Mouse (Mus musculus) midbrain, embryonic 15.5 days (tissue): Measurements from ENCODE around the gene Vsx2. TPM values are rescaled to one million over a fixed set of nuclear protein-coding genes. Genes with fewer than 3 reads are reported as not detected.

ENCODE experiments used
- ATAC-seq: fragments of 200-750 bp; cut with Nextera tagmentation; replicated peaks from 2 replicates; pipeline ENCODE4 v1.8.0; 2017; ENCODE audit warnings: moderate TSS enrichment
- H3K27ac ChIP-seq: fragments of 300-500 bp; sonication (generic); 2 replicates; pipeline ENCODE4 v1.5.1; 2015; ENCODE audit warnings: mild to moderate bottlenecking, inconsistent platforms
- H3K27me3 ChIP-seq: fragments of 300-500 bp; sonication (generic); replicated peaks from 2 replicates; pipeline ENCODE4 v1.6.1; 2015; ENCODE audit warnings: inconsistent platforms
- H3K36me3 ChIP-seq: fragments of 300-500 bp; sonication (generic); replicated peaks from 2 replicates; pipeline ENCODE4 v1.6.1; 2015; ENCODE audit warnings: inconsistent platforms
- H3K4me1 ChIP-seq: fragments of 300-500 bp; sonication (generic); 2 replicates; pipeline ENCODE4 v1.6.1; 2015; ENCODE audit warnings: inconsistent platforms
- H3K4me2 ChIP-seq: fragments of 300-500 bp; sonication (generic); 2 replicates; pipeline ENCODE4 v1.6.1; 2015; ENCODE audit warnings: inconsistent platforms, mild to moderate bottlenecking, moderate library complexity
- H3K4me3 ChIP-seq: fragments of 300-500 bp; sonication (generic); 2 replicates; pipeline ENCODE4 v1.5.1; 2015; ENCODE audit warnings: mild to moderate bottlenecking, inconsistent platforms
- H3K9ac ChIP-seq: fragments of 300-500 bp; sonication (generic); 2 replicates; pipeline ENCODE4 v1.6.1; 2015; ENCODE audit warnings: mild to moderate bottlenecking, inconsistent platforms
- H3K9me3 ChIP-seq: fragments of 300-500 bp; sonication (generic); 2 replicates; pipeline ENCODE4 v1.6.1; 2016; ENCODE audit warnings: inconsistent platforms
- WGBS: fragments of 180-500 bp; shearing (Covaris S2); methylation state at CpG from one replicate; pipeline ENCODE4 v1.1.7; 2015; ENCODE audit warnings: mixed read lengths; 5-methylcytosine and 5-hydroxymethylcytosine counted together
- polyA plus RNA-seq: library from polyadenylated mRNA; unstranded; fragments of >200 nt; fragmentation: Nextera tagmentation; extraction: Ambion mirVana; gene quantifications from 2 replicates; pipeline ENCODE4 v1.2.1, GENCODE M21; 2015

The Vsx2 gene
- polyA plus RNA-seq, 1 experiment from 2014 or later = 1.7 TPM

DNA sequence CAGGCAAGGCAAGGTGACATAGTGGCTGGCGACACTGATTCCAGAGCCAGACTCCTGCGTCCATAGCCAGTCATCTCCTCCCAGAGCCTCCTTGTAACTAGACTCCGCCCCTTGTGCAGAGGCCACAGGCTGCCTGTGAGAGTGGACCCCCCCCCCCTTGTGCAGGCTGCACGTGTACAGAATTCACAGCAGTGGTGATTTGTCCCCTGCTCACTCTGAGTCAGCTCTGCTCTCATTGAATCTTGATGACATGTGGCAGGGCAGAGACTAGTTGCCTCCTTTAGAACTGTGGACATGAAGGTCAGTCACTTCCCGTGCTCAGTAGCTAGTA, 8.8 kb downstream of the Vsx2 start:
- H3K4me1 ChIP-seq = no peaks in the 10 kb centered on the region
- H3K9me3 ChIP-seq = no peaks in the 10 kb centered on the region
- H3K36me3 ChIP-seq = no peaks in the 10 kb centered on the region
- no peak for ATAC-seq
- no peak overlapping the region for H3K27ac ChIP-seq
- no peak overlapping the region for H3K4me2 ChIP-seq
- 38% methylated on average over 5 of the region's 5 CpGs for WGBS
- H3K27me3 ChIP-seq = peaks cover 34% of the 10 kb centered on the region
- no peak overlapping the region for H3K4me3 ChIP-seq
- H3K9ac ChIP-seq = no peak overlapping the region

GRCm38 (mm10) chr12:84581285-84581684, 11.7 kb downstream of the Vsx2 start:
- no peak for ATAC-seq
- no peaks in the 10 kb centered on the region for H3K36me3 ChIP-seq
- no peak overlapping the region for H3K4me3 ChIP-seq
- 91% methylated on average over 2 of the region's 2 CpGs for WGBS
- peaks cover 14% of the 10 kb centered on the region for H3K27me3 ChIP-seq
- H3K9me3 ChIP-seq = no peaks in the 10 kb centered on the region
- no peaks in the 10 kb centered on the region for H3K4me1 ChIP-seq
- no peak overlapping the region for H3K9ac ChIP-seq
- H3K4me2 ChIP-seq = no peak overlapping the region
- no peak overlapping the region for H3K27ac ChIP-seq

DNA sequence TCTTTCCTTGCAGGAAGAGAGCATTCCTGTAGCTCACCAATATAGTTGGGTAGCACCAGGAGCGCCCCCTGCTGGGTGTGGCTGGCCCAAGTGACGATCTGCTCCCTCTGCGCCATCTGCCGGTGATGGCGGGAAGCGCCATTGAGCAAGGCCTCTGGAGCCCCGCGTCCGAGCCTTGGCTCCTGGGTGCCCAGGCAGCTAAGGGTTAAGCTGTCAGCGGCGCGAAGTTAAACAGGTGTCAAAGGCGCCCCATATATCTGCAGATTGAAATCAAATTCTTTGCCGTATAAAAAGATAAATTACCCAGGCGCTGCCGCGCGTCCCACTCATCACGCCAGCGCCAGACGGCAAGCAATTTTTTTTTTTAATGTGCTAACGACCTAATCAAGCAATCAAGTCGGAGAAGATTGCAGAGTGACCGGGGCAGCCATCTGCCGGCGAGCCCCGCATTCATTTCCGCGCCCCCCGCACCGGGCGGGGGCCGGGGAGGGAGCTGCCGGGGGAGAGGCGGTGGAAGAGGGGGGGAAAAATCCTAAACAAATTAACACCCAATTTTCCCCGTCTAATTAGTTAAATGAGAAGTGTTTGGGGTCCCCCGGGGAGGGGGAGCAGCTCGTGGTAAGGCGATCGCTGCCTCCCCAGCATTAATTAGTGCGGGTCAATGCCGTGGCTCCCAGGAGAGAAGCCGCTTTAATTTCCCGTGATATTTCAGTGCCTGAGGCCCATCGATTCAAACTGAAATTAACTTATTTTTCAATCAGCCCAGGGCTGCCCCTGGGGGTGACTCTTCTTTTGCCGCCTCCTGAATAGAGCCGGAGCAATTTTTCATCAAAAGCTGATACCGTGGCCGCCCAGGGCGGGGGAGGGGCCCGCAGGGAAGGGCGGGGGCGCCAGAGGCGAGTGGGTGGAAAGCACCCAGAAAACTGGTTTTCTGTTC, 20.5 kb downstream of the Vsx2 start:
- under 1% methylated on average over 54 of the region's 54 CpGs for WGBS
- Histone ChIP-seq H3K4me1 (peaks cover 10% of the 10 kb centered on the region; the same call in 1 of the 2 replicates), H3K27ac (no peak overlapping the region), H3K9me3 (no peaks in the 10 kb centered on the region), H3K4me2 (peak overlapping the region; percentile 82), H3K9ac (peak overlapping the region; percentile 56), H3K27me3 (no peaks in the 10 kb centered on the region), H3K36me3 (no peaks in the 10 kb centered on the region), H3K4me3 (peak overlapping the region; percentile 47)
- ATAC-seq = peak; percentile 64

DNA sequence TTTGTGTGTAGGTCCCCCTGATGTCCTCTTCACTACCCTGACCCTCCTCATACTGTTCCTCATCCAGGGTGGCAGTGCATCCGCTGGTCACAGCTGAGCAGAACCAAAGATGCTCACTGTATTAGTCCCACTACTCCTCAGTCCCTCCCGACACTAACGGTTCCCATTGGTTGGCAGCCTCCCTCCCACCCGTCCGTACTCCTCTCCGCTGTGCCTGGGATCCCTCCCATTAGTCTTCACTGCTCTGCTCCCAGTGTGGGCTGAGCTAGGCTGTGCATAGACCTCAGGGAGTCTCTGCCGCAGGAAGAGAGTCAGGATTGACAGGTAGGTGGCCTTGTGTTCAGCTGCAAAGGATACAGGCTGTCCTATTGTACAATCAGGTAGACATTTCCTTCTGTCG, 28.8 kb downstream of the Vsx2 start:
- H3K36me3 ChIP-seq = no peaks in the 10 kb centered on the region
- no peaks in the 10 kb centered on the region for H3K27me3 ChIP-seq
- no peak overlapping the region for H3K4me2 ChIP-seq
- 21% methylated on average over 8 of the region's 8 CpGs for WGBS
- H3K27ac ChIP-seq = no peak overlapping the region
- no peaks in the 10 kb centered on the region for H3K4me1 ChIP-seq
- no peak overlapping the region for H3K4me3 ChIP-seq
- ATAC-seq = no peak
- no peaks in the 10 kb centered on the region for H3K9me3 ChIP-seq
- H3K9ac ChIP-seq = no peak overlapping the region

GRCm38 (mm10) chr12:84604001-84604400, 34.4 kb downstream of the Vsx2 start:
- H3K36me3 ChIP-seq = no peaks in the 10 kb centered on the region
- 85% methylated on average over 6 of the region's 7 CpGs for WGBS
- no peaks in the 10 kb centered on the region for H3K9me3 ChIP-seq
- no peak for ATAC-seq
- no peak overlapping the region for H3K4me3 ChIP-seq
- H3K27ac ChIP-seq = no peak overlapping the region
- no peak overlapping the region for H3K4me2 ChIP-seq
- H3K27me3 ChIP-seq = no peaks in the 10 kb centered on the region
- no peak overlapping the region for H3K9ac ChIP-seq
- no peaks in the 10 kb centered on the region for H3K4me1 ChIP-seq

- Histone ChIP-seq H3K9me3 (no peaks in the 10 kb centered on the region), H3K4me1 (no peaks in the 10 kb centered on the region), H3K4me2 (no peak overlapping the region), H3K27ac (no peak overlapping the region), H3K4me3 (no peak overlapping the region), H3K36me3 (no peaks in the 10 kb centered on the region), H3K9ac (no peak overlapping the region), H3K27me3 (no peaks in the 10 kb centered on the region)
- ATAC-seq = no peak
- WGBS = 74% methylated on average over 7 of the region's 7 CpGs
These were observed 36.3 kb downstream of the Vsx2 start for GRCm38 (mm10) chr12:84605860-84606259.

DNA sequence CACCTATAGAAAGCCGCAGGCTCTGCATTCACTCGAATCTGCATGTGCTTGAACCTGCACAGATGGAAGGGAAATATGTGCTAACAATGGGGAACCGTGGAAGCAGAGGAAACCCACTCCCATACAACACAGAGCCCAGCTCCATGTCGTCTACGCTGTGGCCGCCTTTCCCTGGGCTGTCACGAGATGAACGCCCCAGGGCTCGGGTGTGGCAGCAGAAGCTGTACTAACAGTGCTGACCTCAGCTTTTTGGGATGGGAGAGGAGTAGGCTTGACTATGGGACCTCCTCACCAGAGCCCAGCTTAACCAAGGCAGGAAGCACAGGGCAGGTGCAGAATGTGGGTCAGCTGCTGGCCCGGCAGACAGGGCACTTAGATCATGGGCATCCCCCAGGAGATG, 42.2 kb downstream of the Vsx2 start:
- H3K36me3 ChIP-seq = no peaks in the 10 kb centered on the region
- no peak overlapping the region for H3K4me3 ChIP-seq
- H3K4me2 ChIP-seq = no peak overlapping the region
- H3K9me3 ChIP-seq = no peaks in the 10 kb centered on the region
- H3K27ac ChIP-seq = no peak overlapping the region
- peaks cover 8% of the 10 kb centered on the region for H3K4me1 ChIP-seq
- ATAC-seq = no peak
- H3K27me3 ChIP-seq = no peaks in the 10 kb centered on the region
- 89% methylated on average over 10 of the region's 10 CpGs for WGBS
- no peak overlapping the region for H3K9ac ChIP-seq

DNA sequence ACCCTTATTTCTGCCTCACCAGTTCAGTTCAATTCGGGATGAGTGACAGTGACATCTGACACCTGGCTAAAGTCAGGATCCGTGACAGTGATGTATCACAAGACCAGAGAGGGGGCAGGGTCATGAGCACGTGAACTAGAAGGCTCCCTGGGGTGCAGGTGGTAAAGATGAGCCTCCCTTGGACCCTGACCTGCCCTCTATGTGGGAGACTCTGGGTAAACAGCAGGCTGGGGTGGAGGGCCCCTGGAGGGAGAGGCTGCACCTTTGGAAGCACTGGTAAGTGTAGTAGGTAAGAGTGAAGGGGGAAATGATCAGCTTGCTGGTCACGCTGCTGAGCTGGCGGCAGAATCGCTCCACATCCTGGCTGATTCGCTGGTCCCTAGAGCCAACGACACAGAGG, 43.0 kb downstream of the Vsx2 start:
- WGBS = 75% methylated on average over 8 of the region's 8 CpGs
- Histone ChIP-seq H3K36me3 (no peaks in the 10 kb centered on the region), H3K27ac (no peak overlapping the region), H3K9me3 (no peaks in the 10 kb centered on the region), H3K4me2 (no peak overlapping the region), H3K4me3 (no peak overlapping the region), H3K9ac (no peak overlapping the region), H3K4me1 (peaks cover 9% of the 10 kb centered on the region), H3K27me3 (no peaks in the 10 kb centered on the region)
- ATAC-seq = no peak

GRCm38 (mm10) chr12:84614001-84614400, 44.4 kb downstream of the Vsx2 start:
- ATAC-seq = no peak
- Histone ChIP-seq H3K9ac (no peak overlapping the region), H3K36me3 (no peaks in the 10 kb centered on the region), H3K27ac (no peak overlapping the region), H3K4me3 (no peak overlapping the region), H3K27me3 (no peaks in the 10 kb centered on the region), H3K4me2 (no peak overlapping the region), H3K4me1 (peaks cover 13% of the 10 kb centered on the region), H3K9me3 (no peaks in the 10 kb centered on the region)
- WGBS = 87% methylated on average over 11 of the region's 11 CpGs

DNA sequence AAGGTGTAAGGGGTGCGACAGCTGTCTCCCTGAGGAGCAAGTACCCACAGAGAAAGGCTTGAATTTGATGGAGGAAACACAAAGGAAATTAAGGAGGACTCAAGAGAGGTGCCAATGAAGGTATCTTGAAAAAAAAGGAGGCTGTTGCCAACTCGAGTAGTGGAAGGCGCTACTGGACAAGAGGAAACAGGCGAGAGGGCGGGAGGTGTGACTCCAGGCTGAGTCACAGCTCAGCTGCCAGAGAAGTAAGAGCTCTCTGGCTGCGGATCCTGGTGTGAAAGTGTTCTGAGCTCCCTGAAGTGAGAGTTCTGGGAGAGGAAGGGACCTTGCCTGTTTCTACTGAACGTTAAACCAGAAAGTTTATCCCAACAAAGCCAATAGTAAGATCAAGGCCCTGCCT, 45.0 kb downstream of the Vsx2 start:
- WGBS = 79% methylated on average over 7 of the region's 7 CpGs
- Histone ChIP-seq H3K27me3 (no peaks in the 10 kb centered on the region), H3K4me2 (no peak overlapping the region), H3K4me1 (peaks cover 13% of the 10 kb centered on the region), H3K9me3 (no peaks in the 10 kb centered on the region), H3K36me3 (no peaks in the 10 kb centered on the region), H3K4me3 (no peak overlapping the region), H3K9ac (no peak overlapping the region), H3K27ac (no peak overlapping the region)
- no peak for ATAC-seq

DNA sequence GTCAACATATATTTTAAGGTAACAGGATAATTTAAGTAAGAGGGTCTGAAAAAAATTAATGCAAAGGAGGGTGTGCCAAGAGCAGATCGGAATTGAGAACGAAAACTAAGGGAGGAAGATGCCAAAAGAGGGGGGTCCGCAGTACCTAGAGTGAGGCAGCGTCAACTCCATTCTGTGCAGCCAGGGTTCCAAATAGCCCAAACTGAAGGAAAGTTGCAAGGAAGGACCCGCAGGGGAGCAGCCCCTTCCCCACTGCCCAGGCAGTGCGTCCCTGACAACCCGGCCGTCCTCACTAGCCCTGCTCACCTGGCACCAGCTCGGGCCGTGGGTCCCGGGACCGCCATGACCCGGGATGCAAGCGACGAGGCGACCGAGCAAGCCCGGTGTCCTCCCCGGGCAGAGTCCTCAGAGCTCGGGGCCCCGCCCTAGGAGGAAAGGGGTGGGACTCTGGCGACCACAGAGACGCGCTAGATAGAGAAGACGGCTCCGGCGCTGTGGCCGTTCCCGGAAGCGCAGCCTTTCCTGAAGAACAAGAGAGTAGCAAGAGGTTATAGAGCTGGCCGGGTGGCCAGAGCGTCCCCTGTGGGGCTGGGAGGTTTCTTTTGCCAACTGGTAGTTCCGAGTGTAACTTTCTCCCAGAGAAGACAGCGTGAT, 47.5 kb downstream of the Vsx2 start, which contains the start of gene Abcd4:
TSS of gene Abcd4 (minus strand) at position 437 of the 654 bp plus-strand sequence.
- Histone ChIP-seq H3K27ac (peak within 1 kb of the TSS; percentile 48; the same call in 1 of the 2 replicates), H3K4me2 (peak within 1 kb of the TSS; percentile 59), H3K27me3 (no peaks in the 10 kb centered on the region), H3K9me3 (no peaks in the 10 kb centered on the region), H3K4me3 (peak within 1 kb of the TSS; percentile 81), H3K9ac (peak within 1 kb of the TSS; percentile 85), H3K36me3 (no peaks in the 10 kb centered on the region), H3K4me1 (peaks cover 13% of the 10 kb centered on the region)
- ATAC-seq = peak; percentile 98
- under 1% methylated on average over 34 of the region's 34 CpGs for WGBS

GRCm38 (mm10) chr12:84617663-84618062, 48.1 kb downstream of the Vsx2 start:
- 5% methylated on average over 10 of the region's 10 CpGs for WGBS
- no peaks in the 10 kb centered on the region for H3K9me3 ChIP-seq
- H3K27me3 ChIP-seq = no peaks in the 10 kb centered on the region
- peak overlapping the region; percentile 24; the same call in 1 of the 2 replicates for H3K9ac ChIP-seq
- peak; percentile 70 for ATAC-seq
- peak overlapping the region; percentile 59 for H3K4me2 ChIP-seq
- peak overlapping the region; percentile 81 for H3K4me3 ChIP-seq
- H3K36me3 ChIP-seq = no peaks in the 10 kb centered on the region
- no peak overlapping the region for H3K27ac ChIP-seq
- peaks cover 13% of the 10 kb centered on the region for H3K4me1 ChIP-seq
